Mouse (Mus musculus) heart, embryonic 11.5 days (tissue): ENCODE measurements around the gene Pmpca. TPM values are rescaled to one million over a fixed set of nuclear protein-coding genes. Genes with fewer than 3 reads are reported as not detected.

Experiments
- ATAC-seq: fragments of 200-750 bp; cut with Nextera tagmentation; replicated peaks from 2 replicates; pipeline ENCODE4 v1.8.0; 2017; ENCODE audit warnings: moderate library complexity; ENCODE audit not compliant: insufficient number of reproducible peaks, low FRiP score, low TSS enrichment
- H3K27ac ChIP-seq: fragments of 300-500 bp; sonication (generic); 2 replicates; pipeline ENCODE4 v1.5.1; 2014; ENCODE audit warnings: mild to moderate bottlenecking, low read depth, low read length
- H3K27me3 ChIP-seq: fragments of 300-500 bp; sonication (generic); 2 replicates; pipeline ENCODE4 v1.6.1; 2014; ENCODE audit warnings: mild to moderate bottlenecking, low read length, mixed read lengths; ENCODE audit not compliant: control insufficient read depth, insufficient read depth
- H3K36me3 ChIP-seq: fragments of 300-500 bp; sonication (generic); 2 replicates; pipeline ENCODE4 v1.6.1; 2014; ENCODE audit warnings: mild to moderate bottlenecking, low read length, moderate library complexity, mixed read lengths; ENCODE audit not compliant: control insufficient read depth, insufficient read depth
- H3K4me1 ChIP-seq: fragments of 300-500 bp; sonication (generic); 2 replicates; pipeline ENCODE4 v1.6.1; 2014; ENCODE audit warnings: low read length; ENCODE audit not compliant: control insufficient read depth, insufficient read depth
- H3K4me2 ChIP-seq: fragments of 300-500 bp; sonication (generic); 2 replicates; pipeline ENCODE4 v1.6.1; 2014; ENCODE audit warnings: mild to moderate bottlenecking, moderate library complexity
- H3K4me3 ChIP-seq: fragments of 300-500 bp; sonication (generic); 2 replicates; pipeline ENCODE4 v1.5.1; 2014; ENCODE audit warnings: low read depth, low read length
- H3K9ac ChIP-seq: fragments of 300-500 bp; sonication (generic); 2 replicates; pipeline ENCODE4 v1.6.1; 2014; ENCODE audit warnings: mild to moderate bottlenecking, low read depth, low read length, moderate library complexity
- H3K9me3 ChIP-seq: fragments of 300-500 bp; sonication (generic); replicated peaks from 2 replicates; pipeline ENCODE4 v1.6.1; 2016; ENCODE audit warnings: low read length; ENCODE audit not compliant: control insufficient read depth
- WGBS: fragments of 180-500 bp; shearing (Covaris S2); extraction: QIAGEN DNeasy Blood & Tissue Kit; methylation state at CpG from one replicate; pipeline ENCODE4 v1.1.7; 2014; ENCODE audit not compliant: insufficient replicate concordance; 5-methylcytosine and 5-hydroxymethylcytosine counted together
- polyA plus RNA-seq: library from polyadenylated mRNA; unstranded; fragments of >200 nt; fragmentation: Nextera tagmentation; extraction: Ambion mirVana; gene quantifications from 2 replicates; pipeline ENCODE4 v1.2.1, GENCODE M21; 2014

Pmpca gene
- polyA plus RNA-seq, 1 experiment from 2014 or later: 112 TPM

GRCm38 (mm10) chr2:26403306-26403705 lies 14.2 kb downstream of the Pmpca start:
- WGBS: 72% methylated on average over 8 of the region's 8 CpGs
- no peak for ATAC-seq
- Histone ChIP-seq H3K4me3 (no peak overlapping the region), H3K9me3 (no peaks in the 10 kb centered on the region), H3K9ac (no peak overlapping the region), H3K27ac (no peak overlapping the region), H3K4me2 (no peak overlapping the region), H3K27me3 (no peaks in the 10 kb centered on the region), H3K36me3 (peaks cover 23% of the 10 kb centered on the region), H3K4me1 (peaks cover 25% of the 10 kb centered on the region)

GRCm38 (mm10) chr2:26408515-26409356 lies 19.6 kb downstream of the Pmpca start, which contains the start of gene Inpp5e:
Gene Inpp5e, minus strand, starts transcription at chr2:26409203.
- H3K27me3 ChIP-seq: no peaks in the 10 kb centered on the region
- H3K4me3 ChIP-seq: peak within 1 kb of the TSS; percentile 90
- peak within 1 kb of the TSS; percentile 97 for H3K9ac ChIP-seq
- ATAC-seq: peak; percentile 94
- under 1% methylated on average over 52 of the region's 57 CpGs for WGBS
- H3K9me3 ChIP-seq: no peaks in the 10 kb centered on the region
- H3K36me3 ChIP-seq: peaks cover 7% of the 10 kb centered on the region
- H3K4me2 ChIP-seq: peak within 1 kb of the TSS; percentile 79
- peak within 1 kb of the TSS; percentile 85 for H3K27ac ChIP-seq
- H3K4me1 ChIP-seq: peaks cover 23% of the 10 kb centered on the region

GRCm38 (mm10) chr2:26409362-26409761 lies 20.2 kb downstream of the Pmpca start:
- WGBS: 49% methylated on average over 3 of the region's 3 CpGs
- Histone ChIP-seq H3K27me3 (no peaks in the 10 kb centered on the region), H3K4me2 (peak overlapping the region; percentile 79), H3K9me3 (no peaks in the 10 kb centered on the region), H3K4me1 (peaks cover 23% of the 10 kb centered on the region), H3K36me3 (peaks cover 7% of the 10 kb centered on the region), H3K9ac (no peak overlapping the region), H3K4me3 (peak overlapping the region; percentile 90), H3K27ac (no peak overlapping the region)
- ATAC-seq: no peak

- H3K9ac ChIP-seq: no peak overlapping the region
- no peak overlapping the region for H3K4me3 ChIP-seq
- H3K9me3 ChIP-seq: no peaks in the 10 kb centered on the region
- peaks cover 23% of the 10 kb centered on the region for H3K4me1 ChIP-seq
- WGBS: 63% methylated on average over 5 of the region's 5 CpGs
- peaks cover 7% of the 10 kb centered on the region for H3K36me3 ChIP-seq
- no peak overlapping the region for H3K27ac ChIP-seq
- H3K27me3 ChIP-seq: no peaks in the 10 kb centered on the region
- no peak for ATAC-seq
- H3K4me2 ChIP-seq: no peak overlapping the region
These were observed 21.0 kb downstream of the Pmpca start for GRCm38 (mm10) chr2:26410091-26410490.

- Histone ChIP-seq H3K36me3 (peaks cover 10% of the 10 kb centered on the region), H3K27me3 (no peaks in the 10 kb centered on the region), H3K4me3 (no peak overlapping the region), H3K9ac (no peak overlapping the region), H3K4me1 (peaks cover 23% of the 10 kb centered on the region), H3K27ac (no peak overlapping the region), H3K4me2 (no peak overlapping the region), H3K9me3 (no peaks in the 10 kb centered on the region)
- whole genome bisulfite sequencing: 82% methylated on average over 4 of the region's 5 CpGs
- no peak for ATAC-seq
These were observed 21.8 kb downstream of the Pmpca start for GRCm38 (mm10) chr2:26410931-26411411.

GRCm38 (mm10) chr2:26417066-26417465 lies 27.9 kb downstream of the Pmpca start:
- no peaks in the 10 kb centered on the region for H3K27me3 ChIP-seq
- peaks cover 31% of the 10 kb centered on the region for H3K36me3 ChIP-seq
- no peaks in the 10 kb centered on the region for H3K9me3 ChIP-seq
- H3K9ac ChIP-seq: no peak overlapping the region
- no peak overlapping the region for H3K4me2 ChIP-seq
- H3K4me1 ChIP-seq: no peaks in the 10 kb centered on the region
- no peak overlapping the region for H3K4me3 ChIP-seq
- ATAC-seq: no peak
- H3K27ac ChIP-seq: no peak overlapping the region

GRCm38 (mm10) chr2:26418120-26418519 lies 29.0 kb downstream of the Pmpca start:
- Histone ChIP-seq H3K4me3 (no peak overlapping the region), H3K36me3 (peaks cover 39% of the 10 kb centered on the region), H3K4me2 (no peak overlapping the region), H3K27me3 (no peaks in the 10 kb centered on the region), H3K9ac (no peak overlapping the region), H3K27ac (no peak overlapping the region), H3K9me3 (no peaks in the 10 kb centered on the region), H3K4me1 (peaks cover under 1% of the 10 kb centered on the region; the same call in 1 of the 2 replicates)
- 72% methylated on average over 1 of the region's 1 CpGs for WGBS
- ATAC-seq: no peak

- H3K36me3 ChIP-seq: peaks cover 58% of the 10 kb centered on the region
- no peak overlapping the region for H3K27ac ChIP-seq
- H3K9ac ChIP-seq: no peak overlapping the region
- peaks cover 6% of the 10 kb centered on the region; the same call in 1 of the 2 replicates for H3K4me1 ChIP-seq
- 93% methylated on average over 2 of the region's 2 CpGs for WGBS
- H3K27me3 ChIP-seq: no peaks in the 10 kb centered on the region
- H3K4me3 ChIP-seq: no peak overlapping the region
- H3K9me3 ChIP-seq: no peaks in the 10 kb centered on the region
- no peak for ATAC-seq
- no peak overlapping the region for H3K4me2 ChIP-seq
These were observed 32.8 kb downstream of the Pmpca start for GRCm38 (mm10) chr2:26421969-26422368.
